Mouse (Mus musculus) heart, postnatal 10 days (tissue): Measurements from ENCODE around the gene Susd1. TPM values are rescaled to one million over a fixed set of nuclear protein-coding genes. Genes with fewer than 3 reads are reported as not detected.
A peak's percentile ranks its signal among the peaks of the same experiment; 100 is the strongest.

Source experiments
- DNase-seq, 2 experiments: peaks; one replicate each; pipeline ENCODE4 v3.0.0; 2021
- intact Hi-C: fragments of 180-260 bp; cut with DNase I; formaldehyde crosslinking; loops from one replicate; pipeline ENCODE4 v1.15.1; 2025
- total RNA-seq, 2 experiments: library from RNA; stranded (reverse); gene quantifications; 2 replicates each; pipeline ENCODE4 v1.2.3; 2021

Gene Susd1
- total RNA-seq, 2 experiments from 2014 or later, result 0.47 to 0.91 TPM

- intact Hi-C loops, result no loop called here
- no peak for DNase-seq
Measured at GRCm38 (mm10) chr4:59349425-59350185, 88.8 kb downstream of the Susd1 start.

DNA sequence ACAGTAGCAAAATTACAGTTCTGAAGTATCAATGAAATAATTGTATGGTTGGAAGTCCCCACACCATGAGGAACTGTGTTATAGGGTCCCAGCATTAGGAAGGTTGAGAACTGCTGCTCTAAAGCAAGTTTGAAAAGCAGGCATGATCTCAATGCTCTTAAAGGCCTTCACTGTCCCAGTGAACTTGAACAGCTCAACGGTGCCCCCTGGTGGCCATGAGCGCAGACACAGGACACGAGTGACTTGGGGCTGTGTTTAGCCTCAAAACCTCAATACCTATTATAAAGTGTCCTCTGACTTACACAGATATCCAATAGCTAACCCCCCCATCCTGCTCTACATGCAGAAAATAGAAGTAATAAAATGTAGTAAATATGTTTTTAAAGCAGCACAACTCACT is 97.7 kb downstream of the Susd1 start:
- DNase-seq, result peak; percentile 92 to 95
- intact Hi-C loops, result loop anchor here (1.0 to 5.0 kb wide), 4 partner anchors 94 to 353 kb away; partner anchors contain the start of genes Ptgr1 and Ugcg

DNA sequence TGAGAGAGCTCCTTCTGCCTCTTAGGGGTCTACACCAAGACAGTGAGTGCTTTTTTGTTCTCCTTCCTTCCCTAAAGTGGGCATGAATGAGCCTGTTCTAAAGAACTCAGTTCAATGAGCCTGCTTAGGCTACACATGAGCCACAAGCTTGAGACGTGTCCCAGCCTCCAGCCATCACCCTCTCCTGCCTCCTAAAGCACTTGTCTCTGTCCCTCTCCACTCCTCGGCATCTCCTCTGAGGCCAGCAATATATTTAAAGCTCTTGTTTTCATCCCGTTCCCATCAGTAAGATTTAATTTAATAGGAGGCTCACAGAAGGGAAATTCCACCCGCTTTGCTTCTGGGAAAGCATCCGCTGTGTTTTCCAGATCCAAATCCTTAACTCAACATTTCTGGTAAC is 98.4 kb downstream of the Susd1 start:
- no peak for DNase-seq
- intact Hi-C loops, result loop anchor here (1.0 to 5.0 kb wide), 4 partner anchors 93 to 353 kb away; partner anchors contain the start of genes Ptgr1 and Ugcg

- intact Hi-C loops, result no loop called here
- DNase-seq, result no peak
Measured at GRCm38 (mm10) chr4:59338896-59339535, 99.4 kb downstream of the Susd1 start.

GRCm38 (mm10) chr4:59337533-59337885 is 100.9 kb downstream of the Susd1 start:
- no peak for DNase-seq
- intact Hi-C loops, result no loop called here

DNA sequence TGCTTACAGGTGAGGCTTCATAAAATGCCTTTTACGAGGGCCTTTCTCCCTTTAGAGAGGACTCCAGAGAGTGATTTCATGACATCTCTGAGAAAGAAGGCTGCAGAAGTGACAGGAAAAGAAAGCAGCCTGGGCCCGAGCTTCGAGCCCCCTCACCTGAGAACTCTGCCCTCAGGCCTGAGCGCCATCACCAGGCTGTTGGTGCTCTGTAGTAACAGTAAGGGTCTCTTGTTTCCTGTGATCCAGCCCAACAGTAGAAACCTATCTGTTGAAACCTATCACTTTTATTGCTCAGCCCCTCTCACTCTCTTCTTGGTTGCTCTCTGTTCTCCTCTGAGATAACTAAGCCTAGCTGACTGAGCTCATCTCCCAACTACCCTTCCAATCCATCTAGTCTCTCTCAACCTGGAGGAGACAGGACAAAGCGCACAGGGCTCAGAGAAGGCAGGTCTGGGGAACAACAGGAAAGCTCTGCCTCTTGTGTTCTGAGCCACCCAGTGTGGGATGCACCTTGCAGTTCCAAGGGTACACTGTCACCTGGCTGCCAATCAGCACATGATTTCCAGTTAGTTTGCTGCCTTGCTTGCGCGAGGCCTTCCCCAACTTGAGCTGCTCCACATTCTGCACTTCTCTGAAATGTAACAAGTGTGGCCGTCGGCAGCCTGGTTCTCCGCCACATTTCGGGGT is 101.4 kb downstream of the Susd1 start:
- DNase-seq, result no peak

DNA sequence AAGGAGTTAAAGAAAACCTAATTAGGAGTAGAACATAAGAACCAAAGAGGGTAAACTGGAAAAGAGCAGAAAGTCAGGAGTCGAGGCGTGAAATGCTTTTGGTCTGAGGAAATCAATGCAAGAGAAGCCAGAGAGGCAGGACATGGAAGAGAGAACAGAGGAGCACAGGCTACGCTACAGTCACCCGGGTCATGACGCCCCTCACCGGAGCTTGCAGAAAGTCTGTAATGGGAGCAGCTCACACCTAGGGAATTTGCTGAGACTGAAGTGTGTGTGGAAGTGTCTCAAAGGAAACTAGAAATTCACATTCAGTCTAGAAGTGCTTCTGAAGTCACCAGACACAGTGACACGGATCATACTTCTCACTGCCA is 102.0 kb downstream of the Susd1 start:
- DNase-seq, result no peak
- intact Hi-C loops, result no loop called here

More for the DNA sequence above, 101.4 kb downstream of the Susd1 start:
- intact Hi-C loops, result no loop called here

GRCm38 (mm10) chr4:59335616-59336438 is 102.6 kb downstream of the Susd1 start:
- intact Hi-C loops, result no loop called here
- DNase-seq, result peak; percentile 69 to 74

DNA sequence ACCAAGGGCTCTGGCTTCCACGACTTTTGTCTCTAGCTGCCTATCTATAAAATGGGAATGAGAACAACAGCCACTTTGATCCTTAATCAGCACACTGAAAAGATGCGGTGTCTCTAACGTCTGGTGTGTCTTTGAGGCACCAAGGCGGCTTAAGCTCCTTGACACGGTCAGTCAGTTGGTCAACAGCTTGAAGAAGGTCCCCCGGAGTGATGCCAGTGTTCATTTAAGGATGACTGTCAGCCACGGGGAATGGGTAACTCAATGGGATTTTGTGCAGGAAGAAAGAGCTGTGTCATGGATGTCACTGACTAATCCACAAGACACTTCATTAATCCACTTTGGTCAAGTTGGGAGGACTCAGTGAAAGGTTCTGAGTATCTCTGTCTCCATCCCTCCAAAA is 103.3 kb downstream of the Susd1 start:
- intact Hi-C loops, result no loop called here

DNA sequence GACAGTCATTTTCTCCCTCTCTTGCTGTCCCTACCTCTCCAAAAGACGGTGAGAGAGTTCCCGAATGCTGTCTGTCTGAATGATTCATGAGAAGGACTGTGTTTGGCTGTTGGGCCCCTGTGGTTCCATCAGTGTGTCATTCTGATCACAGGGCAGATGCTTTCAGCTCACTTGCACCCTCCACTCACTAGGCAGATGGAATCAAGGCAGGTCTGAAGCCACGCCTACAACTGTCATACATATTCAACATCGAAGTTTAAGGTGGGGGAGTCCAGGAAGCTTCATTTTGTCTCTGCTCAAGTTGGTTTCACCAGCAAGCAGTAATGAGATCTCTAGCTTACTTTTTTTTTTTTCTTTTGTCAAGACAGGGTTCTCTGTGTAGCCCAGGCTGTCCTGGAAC is 104.2 kb downstream of the Susd1 start:
- intact Hi-C loops, result no loop called here
- DNase-seq, result no peak

More for the DNA sequence above, 103.3 kb downstream of the Susd1 start:
- no peak for DNase-seq

DNA sequence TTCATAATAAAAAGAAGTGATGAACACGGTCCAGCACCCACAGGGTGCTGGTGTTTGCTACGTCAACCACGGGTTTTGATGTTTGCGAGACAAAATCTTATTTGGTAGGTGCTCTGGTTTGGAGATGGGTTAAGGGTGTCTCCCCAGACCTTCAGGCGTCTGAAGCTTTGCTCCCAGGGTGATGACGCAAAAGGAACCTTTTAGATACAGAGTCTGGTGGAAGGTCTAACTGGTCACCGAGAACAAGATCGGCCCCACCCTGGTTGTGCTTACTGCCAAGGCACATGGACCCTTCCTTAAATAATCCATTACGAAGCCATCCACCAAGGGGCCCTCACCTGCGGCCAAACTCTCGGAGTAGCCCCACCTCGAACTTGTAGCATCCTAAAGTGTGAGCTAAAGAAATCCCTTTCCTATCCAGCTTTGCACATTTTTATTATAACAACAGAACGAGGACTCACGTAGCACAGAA is 105.0 kb downstream of the Susd1 start:
- intact Hi-C loops, result no loop called here
- DNase-seq, result no peak

DNA sequence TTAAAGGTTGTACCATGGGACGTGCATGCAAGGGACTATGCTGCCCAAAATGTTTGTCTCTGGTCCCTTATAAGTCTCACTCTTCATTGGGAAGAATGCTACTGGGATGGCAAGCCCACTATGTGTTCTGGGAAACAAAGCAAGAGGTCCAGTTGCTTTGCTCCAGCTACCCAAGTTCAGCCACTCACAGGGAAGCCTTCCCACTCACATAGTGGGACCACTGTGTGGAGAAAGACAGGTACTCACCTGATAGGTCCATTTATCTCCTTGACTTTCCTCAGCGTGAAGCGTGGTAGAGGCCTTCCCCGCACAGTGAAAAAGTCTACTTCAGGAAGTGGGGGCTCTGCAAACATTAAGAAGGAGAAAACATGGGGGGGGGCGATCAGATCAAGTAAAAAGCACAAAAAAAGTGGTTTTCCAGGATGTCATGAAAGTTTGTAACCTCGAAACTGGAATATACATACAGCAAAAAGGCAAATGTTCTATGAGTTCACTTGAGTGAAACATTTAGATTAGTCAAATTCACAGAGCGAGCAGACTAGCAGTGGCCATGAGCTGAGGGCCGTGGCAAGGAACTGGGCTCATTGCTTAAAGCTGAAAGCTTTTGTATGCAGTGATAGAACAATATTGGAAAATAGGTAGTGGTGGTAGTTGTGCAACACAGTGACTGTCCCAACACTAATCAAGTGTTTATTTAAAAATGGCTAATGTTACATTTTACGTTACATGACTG is 105.6 kb downstream of the Susd1 start:
- DNase-seq, result no peak
- intact Hi-C loops, result no loop called here

GRCm38 (mm10) chr4:59332089-59332488 is 106.3 kb downstream of the Susd1 start:
- DNase-seq, result no peak
- intact Hi-C loops, result no loop called here

GRCm38 (mm10) chr4:59331633-59332032 is 106.8 kb downstream of the Susd1 start:
- DNase-seq, result peak; percentile 73 to 78
- intact Hi-C loops, result no loop called here

GRCm38 (mm10) chr4:59330961-59331604 is 107.3 kb downstream of the Susd1 start:
- intact Hi-C loops, result no loop called here
- no peak for DNase-seq

GRCm38 (mm10) chr4:59329461-59330304 is 108.8 kb downstream of the Susd1 start:
- DNase-seq, result peak; percentile 75
- intact Hi-C loops, result no loop called here

DNA sequence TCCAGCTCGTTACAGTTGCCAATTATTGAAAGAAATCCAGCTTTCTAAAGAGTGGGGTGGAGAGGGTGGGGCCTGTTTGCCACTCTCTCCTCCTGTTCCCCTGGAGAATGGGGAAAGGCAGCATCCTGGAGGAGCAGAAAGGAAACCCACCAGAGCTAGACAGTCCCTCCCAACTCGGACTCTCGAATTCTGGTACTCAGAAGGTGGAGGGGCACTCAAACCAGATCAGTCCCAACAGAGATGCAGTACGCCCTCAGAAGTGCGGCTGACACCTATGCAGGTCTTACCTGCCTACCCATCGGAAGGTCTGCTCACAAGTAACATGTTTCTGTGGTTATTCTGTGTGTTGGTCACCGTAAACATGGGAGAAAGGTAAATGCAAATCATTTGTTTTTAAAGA is 109.6 kb downstream of the Susd1 start:
- intact Hi-C loops, result no loop called here
- DNase-seq, result no peak

GRCm38 (mm10) chr4:59327986-59328385 is 110.4 kb downstream of the Susd1 start:
- intact Hi-C loops, result no loop called here
- DNase-seq, result no peak
